Mouse (Mus musculus): ENCODE data around the gene Rwdd3.

- no peak for TF ChIP-seq POLR2A (IDR thresholded peaks at IDR 0.05; ENCODE audit: insufficient read length, low read depth)
- TF ChIP-seq MYOD1 (IDR thresholded peaks at IDR 0.05; ENCODE audit: control insufficient read depth in 1 of 3, insufficient read length in 2 of 3, low read depth in 2 of 3) = no peak
- TF ChIP-seq E2F4 (IDR thresholded peaks at IDR 0.05; ENCODE audit: insufficient read depth) = no peak
- no peak for TF ChIP-seq MAX (IDR thresholded peaks at IDR 0.05; ENCODE audit: low read depth)
- TF ChIP-seq USF1 (IDR thresholded peaks at IDR 0.05; ENCODE audit: low read depth) = no peak
- TF ChIP-seq TCF12 (IDR thresholded peaks at IDR 0.05; ENCODE audit: insufficient read depth, poor library complexity, severe bottlenecking) = no peak
- TF ChIP-seq CEBPB (IDR thresholded peaks at IDR 0.05; ENCODE audit: insufficient read depth, poor library complexity, severe bottlenecking) = no peak
- no peak for TF ChIP-seq TCF3 (IDR thresholded peaks at IDR 0.05; ENCODE audit: insufficient read length, low read depth)
- TF ChIP-seq REST (IDR thresholded peaks at IDR 0.05; ENCODE audit: insufficient read depth, insufficient read length) = no peak
- TF ChIP-seq POLR2AphosphoS2 (IDR thresholded peaks at IDR 0.05; ENCODE audit: insufficient read length, low read depth) = no peak
- TF ChIP-seq MYOG (IDR thresholded peaks at IDR 0.05; ENCODE audit: control insufficient read depth in 1 of 3, insufficient read depth in 1 of 3, insufficient read length in 2 of 3, low read depth in 2 of 3) = no peak
These were observed 15.4 kb upstream of the Rwdd3 start for GRCm38 (mm10) chr3:121186925-121187324.
